Mouse (Mus musculus) lung, postnatal 36 days (tissue): ENCODE data around the gene Olfr771.
"Not testable (repeated sequence)": the region's sequence is repeated elsewhere in the genome, so short reads cannot be mapped to it uniquely, and the experiment has no call there.

ENCODE experiments used
- DNase-seq: peaks from one replicate; pipeline ENCODE4 v3.0.0; 2022; ENCODE audit warnings: mixed read lengths

The Olfr771 gene

DNA sequence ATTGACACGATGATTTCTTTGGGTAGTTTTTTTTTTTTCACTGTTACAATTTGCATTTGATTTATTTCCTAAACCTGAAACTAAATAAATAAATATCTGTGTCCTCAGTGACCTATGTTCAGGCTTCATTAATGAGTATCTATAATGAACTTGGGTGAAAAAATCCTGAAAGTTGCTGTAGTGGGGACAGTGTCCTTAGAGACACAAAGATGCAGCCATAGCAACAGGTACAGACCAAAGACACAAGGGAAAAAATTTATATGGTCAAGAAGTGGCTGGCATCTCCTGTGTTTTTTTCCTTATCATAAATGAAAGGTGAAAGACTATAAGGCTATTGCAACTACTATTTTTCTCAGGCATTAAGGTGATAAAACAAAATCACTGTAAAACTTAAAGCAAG is at the start of gene Olfr771:
Gene Olfr771 (minus strand): TSS at position 101 of the 400 bp plus-strand sequence.
- no peak for DNase-seq

DNA sequence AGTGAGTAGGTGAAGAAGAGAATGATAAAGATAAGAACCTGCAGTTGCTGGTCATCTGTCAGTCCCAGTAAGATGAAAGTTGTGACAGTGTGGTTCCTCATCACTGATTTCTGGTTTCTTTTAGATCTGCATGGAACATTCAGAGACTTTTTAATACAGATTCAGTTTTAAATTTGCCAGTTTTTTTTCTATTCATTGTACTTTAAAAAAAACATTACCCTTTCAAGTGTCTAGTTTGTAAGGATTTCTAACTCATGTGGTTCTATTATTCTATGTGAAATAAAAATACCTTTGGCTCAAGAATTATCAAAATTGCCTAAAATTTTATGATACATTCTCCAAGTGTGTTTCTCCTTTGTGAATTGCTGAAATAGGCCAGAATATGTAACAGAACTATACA is 22.8 kb upstream of the Olfr771 start, which contains the start of gene Olfr773:
Gene Olfr773 (minus strand): TSS at position 101 of the 400 bp plus-strand sequence.
- not testable (repeated sequence) for DNase-seq

DNA sequence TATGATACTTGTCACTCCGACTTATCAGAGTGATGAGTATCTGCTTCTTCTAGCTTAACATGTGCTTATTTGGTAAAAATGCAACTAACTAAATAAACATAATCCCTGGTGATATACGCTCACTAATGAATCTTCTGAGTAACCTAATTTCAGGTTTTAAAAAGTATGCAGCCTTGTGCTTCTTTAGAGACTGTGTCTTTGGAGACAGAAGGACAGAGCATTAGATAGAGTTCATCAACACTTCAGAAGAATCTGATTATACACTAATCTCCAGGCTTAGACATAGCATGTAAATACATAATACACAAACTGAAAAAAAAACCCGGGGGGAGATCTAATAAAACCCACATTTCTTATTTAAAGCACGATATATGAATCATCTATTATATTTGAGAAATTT is 13.3 kb upstream of the Olfr771 start, which contains the start of gene Olfr772:
Gene Olfr772 (minus strand): TSS at position 101 of the 400 bp plus-strand sequence.
- not testable (repeated sequence) for DNase-seq

DNA sequence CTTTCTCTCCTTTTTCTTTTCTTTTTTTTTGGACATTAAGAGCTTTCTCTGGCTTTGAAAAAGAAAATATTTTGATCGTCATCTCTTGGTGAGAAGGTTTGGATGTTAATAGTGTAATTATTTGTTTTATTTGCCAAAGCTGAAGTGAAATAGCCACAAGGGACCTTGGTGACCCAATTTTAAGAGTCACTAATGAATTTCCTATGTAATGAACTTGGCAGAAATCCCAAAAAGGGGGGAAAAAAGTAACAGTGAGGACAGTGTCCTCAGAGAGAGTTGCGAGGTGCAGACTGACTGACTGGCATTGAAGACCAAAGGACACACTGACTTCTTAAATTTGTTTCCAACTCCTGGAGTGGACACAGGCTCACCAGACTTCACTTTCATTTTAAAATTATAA is 25.7 kb downstream of the Olfr771 start, which contains the start of gene Olfr770:
Gene Olfr770 (minus strand): TSS at position 101 of the 400 bp plus-strand sequence.
- no peak for DNase-seq

DNA sequence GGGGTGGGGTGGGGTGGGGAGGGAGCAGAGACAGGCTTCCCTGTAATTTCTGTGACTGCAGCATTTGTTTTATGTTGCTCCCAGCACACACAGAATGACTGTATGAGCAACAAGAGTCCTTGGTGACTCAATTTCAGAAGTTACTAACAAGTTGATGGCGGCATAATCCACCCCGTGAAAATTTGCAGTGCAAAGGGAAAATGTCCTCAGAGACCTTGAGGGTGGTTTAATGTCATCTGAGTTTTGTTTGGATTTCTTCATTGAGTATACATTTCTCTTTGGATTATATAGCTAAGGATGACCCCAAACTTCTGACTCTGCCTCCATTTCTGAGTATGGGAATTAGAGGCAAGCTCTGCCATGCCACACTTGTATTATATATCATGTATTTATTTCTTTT is 46.8 kb downstream of the Olfr771 start, which contains the start of gene Olfr769:
Gene Olfr769 (minus strand): TSS at position 101 of the 400 bp plus-strand sequence.
- DNase-seq: no peak

DNA sequence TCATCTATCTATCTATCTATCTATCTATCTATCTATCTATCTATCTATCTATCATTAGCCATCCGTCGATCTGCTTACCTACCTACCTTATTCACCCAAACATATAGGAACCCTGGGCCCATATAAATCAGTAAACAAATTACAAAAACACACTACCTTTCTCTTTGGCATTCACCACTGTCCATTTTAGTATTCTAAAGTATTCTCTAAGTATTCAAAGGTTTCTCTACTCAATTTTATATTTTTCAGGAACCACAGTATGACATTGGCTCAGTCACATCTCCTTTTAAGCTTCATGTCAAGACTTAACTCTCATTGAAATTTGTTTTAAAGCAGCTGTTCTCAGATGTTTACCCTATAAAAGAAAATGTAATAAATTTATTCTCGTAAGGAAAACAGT is 49.4 kb downstream of the Olfr771 start:
- DNase-seq: no peak
